Mouse (Mus musculus): ENCODE results near the gene Ttc41.

Ttc41 gene

GRCm38 (mm10) chr10:86824093-86824492 is 118.5 kb downstream of the Ttc41 start:
- no peak for DNase-seq (ENCODE audit: low read depth in 1 of 2, low spot score in 2 of 2)

- no peak for DNase-seq (ENCODE audit: low read depth in 1 of 2, low spot score in 2 of 2)
Measured at GRCm38 (mm10) chr10:86824871-86825270, 119.3 kb downstream of the Ttc41 start.

- no peak for DNase-seq (ENCODE audit: low read depth in 1 of 2, low spot score in 2 of 2)
Measured at GRCm38 (mm10) chr10:86825871-86826522, 120.4 kb downstream of the Ttc41 start.
